In genomic region chr15:85694379-85694778, GRCm38 (mm10) we compare ENCODE assay signal across 21 mouse cellular contexts. TPM values are rescaled to one million over a fixed set of nuclear protein-coding genes. Genes with fewer than 3 reads are reported as not detected.
DNase-seq lines count a peak whose midpoint lies in the region; ATAC-seq lines count a peak whose summit lies in the region.
"Had no signal": no experiment of that assay in that cellular context is flagged by ENCODE, and none has a peak within 500 bp of the region (broad histone marks: within the 10 kb centered on the region; RNA-seq: fewer than 3 reads in every experiment).

No protein-coding gene starts in this region.

- ATAC-seq in neural tube, embryonic 15.5 days (ENCODE audit: low FRiP score), result no peak
- ATAC-seq: activated CD4-positive, CD25-positive, alpha-beta regulatory T cell, adult 4 months; CD4-positive, CD25-positive, alpha-beta regulatory T cell, adult 4 months; forebrain, embryonic 13.5 days; forebrain, embryonic 16.5 days; hindbrain, embryonic 16.5 days; intestine, embryonic 15.5 days had no signal

- H3K9me3 ChIP-seq in neural tube, embryonic 15.5 days (replicated peaks), result no peaks in the 10 kb centered on the region
- H3K9me3 ChIP-seq: forebrain, embryonic 10.5 days; forebrain, embryonic 13.5 days; hindbrain, embryonic 13.5 days; intestine, embryonic 15.5 days had no signal

- DNase-seq in adrenal gland, postnatal 14 days, result peak; percentile 77
- DNase-seq in adrenal gland, adult 8-10 months, result no peak
- no peak for DNase-seq in neural tube, embryonic 10.5 days (ENCODE audit: extremely low spot score, low spot score)
- DNase-seq in adrenal gland, postnatal 36 days, result peak; percentile 68 to 77
- no peak for DNase-seq in gastrocnemius, postnatal 36 days
- no peak for DNase-seq in right cerebral cortex, postnatal 10 days (ENCODE audit: low spot score in 2 of 2)
- DNase-seq: cerebellum, adult 9-10 months; gastrocnemius, postnatal 10 days; heart, adult 11 months; kidney, adult 11 months had no signal

- H3K4me2 ChIP-seq in neural tube, embryonic 15.5 days, result no peak overlapping the region
- H3K4me2 ChIP-seq: forebrain, embryonic 13.5 days; heart, embryonic 11.5 days; hindbrain, embryonic 13.5 days; intestine, embryonic 15.5 days had no signal

- H3K27ac ChIP-seq in neural tube, embryonic 15.5 days (replicated peaks), result peak overlapping the region; percentile 23
- H3K27ac ChIP-seq: forebrain, embryonic 10.5 days; forebrain, embryonic 13.5 days; hindbrain, embryonic 13.5 days; intestine, embryonic 15.5 days had no signal

- intact Hi-C loops in gastrocnemius, postnatal 36 days (cut with DNase I), result loop anchor here (10.0 kb wide), 1 partner anchor 210 kb away; no protein-coding TSS in a partner anchor

- H3K4me1 ChIP-seq in neural tube, embryonic 15.5 days, result peaks cover 41% of the 10 kb centered on the region
- H3K4me1 ChIP-seq: forebrain, embryonic 10.5 days; intestine, embryonic 15.5 days had no signal

- H3K36me3 ChIP-seq in neural tube, embryonic 15.5 days, result peaks cover 68% of the 10 kb centered on the region
- H3K36me3 ChIP-seq: forebrain, embryonic 10.5 days had no signal

- H3K4me3 ChIP-seq in neural tube, embryonic 15.5 days (replicated peaks), result no peak overlapping the region
- H3K4me3 ChIP-seq: forebrain, embryonic 10.5 days; forebrain, embryonic 13.5 days; hindbrain, embryonic 13.5 days; intestine, embryonic 15.5 days had no signal

- WGBS in neural tube, embryonic 15.5 days, result 67% methylated on average over 1 of the region's 1 CpGs

- no peaks in the 10 kb centered on the region for H3K27me3 ChIP-seq in neural tube, embryonic 15.5 days (replicated peaks)
- H3K27me3 ChIP-seq: forebrain, embryonic 13.5 days; intestine, embryonic 15.5 days had no signal

- H3K9ac ChIP-seq in neural tube, embryonic 15.5 days (replicated peaks), result no peak overlapping the region
- H3K9ac ChIP-seq: forebrain, embryonic 13.5 days; hindbrain, embryonic 13.5 days; intestine, embryonic 15.5 days had no signal

RNA-seq across cellular contexts. Expression of gene Ppara, which starts 40.4 kb away (rescaled TPM):
- 63.3 and 84.9 TPM in 2 replicates for total RNA-seq in adrenal gland, postnatal 14 days (2021)
- total RNA-seq in adrenal gland, adult 8-10 months (2022), result 10 to 100 TPM in 3 of 4 experiments, 1 to 10 TPM in 1; 6.9 to 25.9 (median 18.7) TPM
- polyA plus RNA-seq in neural tube, embryonic 15.5 days (2015; fragmentation: Nextera tagmentation; extraction: Ambion mirVana), result 1.5 and 2.0 TPM in 2 replicates
- total RNA-seq in adrenal gland, postnatal 36 days (2021), result 10 to 100 TPM; 23.9 to 38.5 TPM
- 10 to 100 TPM; 14.5 to 16.5 TPM for total RNA-seq in gastrocnemius, postnatal 36 days (2021)
- total RNA-seq: hematopoietic stem cell, adult 5-6 weeks had no signal

Comparison
In these comparisons a context has a peak if more than half of its experiments do, and no peak if none do; other contexts are left out.
1. DNase-seq: peak in adrenal gland, postnatal 14 days (single experiment) and adrenal gland, postnatal 36 days (2 of 2); none in adrenal gland, adult 8-10 months (single experiment), neural tube, embryonic 10.5 days (single experiment), gastrocnemius, postnatal 36 days (0 of 2) and right cerebral cortex, postnatal 10 days (0 of 2).